Mouse (Mus musculus) splenic B cell, adult 2 months (primary cell): Measurements from ENCODE around the gene Wbp1.

Experiments
- DNase-seq: peaks from one replicate; pipeline ENCODE4 v3.0.0-alpha.2; 2011; ENCODE audit warnings: low read depth, low spot score
- H3K27me3 ChIP-seq: 2 replicates; pipeline ENCODE4 v1.6.1; 2012; ENCODE audit warnings: mild to moderate bottlenecking, low read length, moderate library complexity, mixed read lengths; ENCODE audit not compliant: control insufficient read depth, poor library complexity, insufficient read depth, severe bottlenecking
- H3K36me3 ChIP-seq: 2 replicates; pipeline ENCODE4 v1.6.1; 2012; ENCODE audit warnings: mild to moderate bottlenecking, low read length, moderate library complexity, mixed read lengths; ENCODE audit not compliant: control insufficient read depth, poor library complexity, insufficient read depth, severe bottlenecking

Wbp1 gene

DNA sequence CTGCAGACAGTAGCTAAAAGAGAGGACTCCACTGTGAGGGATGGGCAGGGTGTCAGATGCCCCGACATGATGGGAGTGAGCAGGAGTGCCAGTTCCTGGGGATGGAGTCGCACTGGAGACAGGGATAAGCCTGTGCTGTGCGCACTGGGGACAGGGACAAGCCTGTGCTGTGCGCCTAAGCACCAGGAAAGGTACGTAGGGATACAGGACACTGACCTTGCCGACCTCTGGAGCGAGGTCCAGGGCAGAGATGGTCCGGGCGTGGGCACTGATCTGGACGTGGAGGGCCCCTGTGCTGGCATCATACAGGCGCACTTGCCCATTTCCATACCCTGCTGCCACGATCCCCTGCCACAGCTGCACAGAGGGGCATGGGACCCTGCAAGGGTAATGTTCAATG is 31.7 kb upstream of the Wbp1 start:
- DNase-seq = no peak
- H3K27me3 ChIP-seq = no peaks in the 10 kb centered on the region
- H3K36me3 ChIP-seq = no peaks in the 10 kb centered on the region

- Histone ChIP-seq H3K36me3 (no peaks in the 10 kb centered on the region), H3K27me3 (no peaks in the 10 kb centered on the region)
- DNase-seq = no peak
Measured at GRCm38 (mm10) chr6:83151721-83152120, 30.4 kb upstream of the Wbp1 start.

DNA sequence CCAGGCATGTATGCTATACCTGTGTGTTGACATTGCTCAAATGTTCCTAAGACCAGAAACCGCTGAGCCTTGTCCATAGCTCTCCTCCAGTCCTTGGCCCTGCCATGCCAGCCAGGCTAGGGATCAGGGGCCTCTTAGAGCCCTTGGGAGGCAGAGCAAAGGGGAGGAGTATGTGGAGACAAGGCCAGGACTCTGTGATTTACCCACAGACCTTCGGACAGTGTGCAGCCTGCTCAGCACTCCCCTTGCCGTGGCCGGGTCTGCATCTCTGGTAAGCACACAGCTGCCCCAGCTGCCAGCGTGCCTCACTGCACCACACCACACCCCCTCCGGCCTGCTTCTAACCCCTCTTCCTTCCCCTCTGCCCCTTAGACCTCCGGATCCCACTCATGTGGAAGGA is 25.9 kb upstream of the Wbp1 start:
- DNase-seq = no peak
- no peaks in the 10 kb centered on the region for H3K27me3 ChIP-seq
- H3K36me3 ChIP-seq = no peaks in the 10 kb centered on the region

GRCm38 (mm10) chr6:83145805-83146204 is 24.4 kb upstream of the Wbp1 start:
- Histone ChIP-seq H3K36me3 (no peaks in the 10 kb centered on the region), H3K27me3 (no peaks in the 10 kb centered on the region)
- no peak for DNase-seq

DNA sequence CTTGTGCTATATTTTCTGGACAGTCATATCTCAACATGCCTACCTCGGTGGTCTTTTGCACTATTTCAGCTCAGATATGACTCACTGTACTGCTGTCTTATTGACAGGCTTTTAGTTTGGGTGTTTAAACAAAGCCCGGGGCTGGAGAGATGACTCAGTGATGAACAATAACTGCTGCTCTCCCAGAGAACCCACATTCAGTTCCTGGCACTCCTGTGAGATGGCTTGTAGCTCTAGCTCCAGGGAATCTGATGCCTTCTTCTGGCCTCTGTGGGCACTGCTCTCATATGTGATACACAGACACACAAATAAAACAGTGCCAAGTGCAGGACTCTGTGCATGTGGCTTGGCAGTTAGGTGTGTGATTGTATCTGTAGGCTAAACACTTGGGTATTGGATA is 23.9 kb upstream of the Wbp1 start:
- DNase-seq = no peak
- H3K36me3 ChIP-seq = no peaks in the 10 kb centered on the region
- no peaks in the 10 kb centered on the region for H3K27me3 ChIP-seq

DNA sequence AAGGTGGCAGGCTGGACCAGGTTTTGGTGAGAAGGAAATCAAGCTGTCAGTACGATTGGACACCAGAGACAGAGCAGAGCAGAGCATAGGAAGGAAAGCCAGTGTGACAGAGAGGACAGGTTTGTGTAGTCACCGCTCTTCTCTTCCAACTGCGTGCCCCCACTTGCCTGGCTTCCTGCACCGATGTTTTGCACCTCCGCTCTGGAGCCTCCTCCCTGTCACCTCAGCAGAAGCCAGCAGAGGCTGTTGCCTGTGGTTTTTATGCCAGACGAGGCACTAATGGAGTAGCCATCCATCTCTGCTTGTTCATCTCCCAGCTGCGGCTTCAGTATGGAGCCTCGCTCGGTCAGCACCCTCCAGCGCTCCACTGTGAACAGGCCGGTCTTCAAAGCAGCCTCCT is 21.5 kb upstream of the Wbp1 start:
- H3K36me3 ChIP-seq = no peaks in the 10 kb centered on the region
- no peaks in the 10 kb centered on the region; the same call in 1 of the 2 replicates for H3K27me3 ChIP-seq
- DNase-seq = no peak

DNA sequence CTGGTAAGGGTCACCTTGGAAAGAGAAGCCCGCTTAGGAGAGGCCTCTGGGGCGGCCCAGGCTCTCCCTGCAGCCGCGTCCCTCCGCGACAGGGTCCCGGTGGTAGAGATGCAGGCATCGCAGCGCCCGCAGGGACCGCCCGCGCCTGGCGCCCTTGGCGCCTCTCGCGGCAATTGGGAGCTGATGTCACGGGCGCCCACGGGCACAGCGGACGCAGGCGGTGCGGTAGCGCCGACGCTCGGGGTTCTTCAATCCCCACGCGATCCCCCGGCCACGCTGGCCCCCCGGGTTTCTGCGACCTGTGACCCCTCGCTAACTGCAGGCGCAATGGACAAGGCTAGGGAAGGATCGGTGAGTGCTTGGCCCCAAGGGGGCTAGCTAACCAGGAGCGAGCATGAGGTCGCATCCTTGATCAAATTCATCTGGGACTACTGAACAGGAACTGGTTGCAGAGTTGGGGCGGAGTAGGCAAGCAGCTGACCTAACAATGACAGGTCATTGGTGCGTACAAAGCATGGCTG is 20.9 kb upstream of the Wbp1 start:
- Histone ChIP-seq H3K27me3 (no peaks in the 10 kb centered on the region; the same call in 1 of the 2 replicates), H3K36me3 (no peaks in the 10 kb centered on the region)
- DNase-seq = no peak

GRCm38 (mm10) chr6:83141636-83142035 is 20.3 kb upstream of the Wbp1 start:
- H3K27me3 ChIP-seq = no peaks in the 10 kb centered on the region; the same call in 1 of the 2 replicates
- H3K36me3 ChIP-seq = no peaks in the 10 kb centered on the region
- DNase-seq = no peak

DNA sequence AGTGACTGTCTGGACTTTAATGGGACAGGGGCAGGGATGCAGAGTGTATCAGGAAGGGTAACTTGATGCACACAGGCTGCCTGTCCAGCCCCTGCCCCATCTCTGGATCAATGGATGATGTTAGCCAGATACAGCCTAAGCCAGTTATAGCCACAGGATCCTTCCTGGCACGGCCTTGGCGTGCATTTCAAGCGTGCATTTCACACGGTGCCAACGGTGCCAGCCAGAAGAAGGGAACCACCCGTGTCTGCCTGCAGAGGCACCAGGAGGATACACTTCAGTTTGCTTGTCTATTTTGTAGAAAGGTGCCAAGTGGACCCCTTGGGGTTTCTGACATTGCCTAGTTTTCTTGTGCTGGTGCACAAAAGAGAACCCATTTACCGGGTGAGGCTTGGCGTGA is 18.7 kb upstream of the Wbp1 start:
- no peak for DNase-seq
- Histone ChIP-seq H3K36me3 (no peaks in the 10 kb centered on the region), H3K27me3 (peaks cover 2% of the 10 kb centered on the region)

GRCm38 (mm10) chr6:83138056-83138455 is 16.7 kb upstream of the Wbp1 start:
- Histone ChIP-seq H3K27me3 (peaks cover 2% of the 10 kb centered on the region), H3K36me3 (no peaks in the 10 kb centered on the region)
- no peak for DNase-seq

GRCm38 (mm10) chr6:83137576-83137950 is 16.2 kb upstream of the Wbp1 start:
- no peak for DNase-seq
- peaks cover 2% of the 10 kb centered on the region for H3K27me3 ChIP-seq
- H3K36me3 ChIP-seq = no peaks in the 10 kb centered on the region

GRCm38 (mm10) chr6:83136881-83137575 is 15.7 kb upstream of the Wbp1 start:
- no peaks in the 10 kb centered on the region for H3K36me3 ChIP-seq
- peaks cover 2% of the 10 kb centered on the region for H3K27me3 ChIP-seq
- DNase-seq = no peak

DNA sequence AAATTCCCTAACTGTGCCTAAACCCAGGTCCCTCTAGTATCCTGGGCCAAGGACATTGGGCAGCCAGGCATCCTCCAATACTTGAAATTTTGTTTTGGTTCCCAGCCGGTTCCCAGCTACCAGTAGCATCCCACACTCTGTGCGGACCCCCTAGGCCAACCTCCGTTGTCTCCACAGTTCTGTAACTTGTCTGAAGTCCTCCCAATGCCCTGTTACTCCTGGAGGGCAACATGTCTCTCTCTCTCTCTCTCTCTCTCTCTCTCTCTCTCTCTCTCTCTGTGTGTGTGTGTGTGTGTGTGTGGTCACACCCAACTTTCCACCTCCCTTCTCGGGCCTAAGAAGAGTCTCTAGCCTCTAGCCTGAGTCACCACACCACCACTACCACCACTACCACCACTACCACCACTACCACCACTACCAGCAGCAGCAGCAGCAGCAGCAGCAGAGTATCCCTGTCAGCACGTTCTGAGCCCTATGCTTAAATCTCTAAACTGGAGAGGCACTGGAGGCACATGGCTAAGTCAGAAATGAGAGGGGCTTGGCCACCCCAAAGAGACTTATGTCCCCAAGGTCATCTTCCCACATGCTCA is 15.0 kb upstream of the Wbp1 start:
- H3K27me3 ChIP-seq = peaks cover 2% of the 10 kb centered on the region
- DNase-seq = no peak
- H3K36me3 ChIP-seq = no peaks in the 10 kb centered on the region

- no peak for DNase-seq
- Histone ChIP-seq H3K27me3 (peaks cover 2% of the 10 kb centered on the region), H3K36me3 (no peaks in the 10 kb centered on the region)
Measured at GRCm38 (mm10) chr6:83135571-83136161, 14.3 kb upstream of the Wbp1 start.

- Histone ChIP-seq H3K36me3 (no peaks in the 10 kb centered on the region), H3K27me3 (peaks cover 2% of the 10 kb centered on the region)
- no peak for DNase-seq
Measured at GRCm38 (mm10) chr6:83134951-83135513, 13.7 kb upstream of the Wbp1 start, which contains the start of gene Rtkn. Rtkn (plus strand) TSS chr6:83135463.
